Mouse (Mus musculus): ENCODE measurements around the gene Fam181a.

Gene Fam181a

DNA sequence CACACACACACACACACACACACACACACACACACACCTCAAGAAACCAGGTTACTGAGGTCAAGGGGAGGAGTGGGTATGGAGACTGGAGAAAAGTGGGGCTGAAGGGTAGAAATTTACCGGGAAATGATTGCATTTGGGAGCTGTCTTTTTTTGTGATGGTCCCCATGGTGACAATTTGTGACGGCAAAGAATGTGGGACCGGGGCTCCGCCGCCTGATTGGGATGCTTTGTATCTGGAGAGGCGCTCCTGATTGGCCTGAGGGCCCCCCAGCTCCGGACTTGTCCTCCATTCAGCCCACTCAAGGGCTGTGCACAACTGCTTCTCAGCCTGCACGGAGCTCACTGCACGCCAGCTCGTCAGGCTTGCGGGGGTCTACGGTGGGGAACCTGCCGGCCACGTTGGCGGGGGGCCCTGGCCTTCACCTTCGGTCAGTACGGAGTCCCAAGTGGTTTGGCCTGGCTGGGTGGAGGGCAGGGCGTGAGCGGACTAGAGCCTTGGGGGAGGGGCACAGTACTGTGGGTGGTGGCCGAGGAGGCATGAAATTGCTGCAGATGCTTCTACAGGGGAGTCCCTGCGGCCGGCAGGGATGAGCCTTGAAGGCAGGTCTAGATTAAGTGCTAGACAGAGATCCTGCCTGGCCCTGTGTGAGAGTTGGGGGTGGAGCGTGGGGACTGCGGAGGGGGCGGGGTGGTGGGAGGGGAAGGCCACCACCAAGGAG is 4.0 kb downstream of the Fam181a start:
- CTCF ChIA-PET: no interaction called here

DNA sequence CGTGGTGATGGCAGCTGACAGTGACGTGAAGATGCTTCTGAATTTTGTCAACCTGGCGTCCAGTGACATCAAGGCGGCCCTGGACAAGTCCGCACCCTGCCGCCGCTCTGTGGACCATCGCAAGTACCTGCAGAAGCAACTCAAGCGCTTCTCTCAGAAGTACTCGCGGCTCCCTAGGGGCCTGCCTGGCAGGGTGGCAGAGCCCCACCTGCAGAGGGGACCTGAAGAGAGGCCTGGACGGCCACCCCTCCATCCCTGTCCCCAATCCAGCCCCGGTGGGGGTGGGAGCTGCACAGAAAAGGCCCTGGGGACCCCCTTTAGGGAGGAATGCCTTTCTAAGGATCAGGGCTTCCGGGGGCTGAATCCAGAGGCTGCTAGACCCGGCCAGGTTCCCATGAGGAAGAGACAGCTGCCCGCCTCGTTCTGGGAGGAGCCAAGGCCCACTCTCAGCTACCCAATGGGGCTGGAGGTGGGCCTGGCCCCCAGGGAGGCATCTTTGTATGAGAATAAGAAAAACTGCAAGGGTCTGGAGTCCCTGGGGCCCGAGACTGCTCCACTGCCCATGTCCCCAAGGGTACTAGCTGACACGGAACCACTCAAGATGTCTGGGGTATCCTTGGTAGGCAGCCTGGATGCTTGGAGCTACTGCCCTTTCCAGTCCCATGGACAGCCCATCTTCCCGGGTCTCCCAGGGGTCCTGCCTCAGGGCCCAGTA is 5.2 kb downstream of the Fam181a start:
- CTCF ChIA-PET: no interaction called here

DNA sequence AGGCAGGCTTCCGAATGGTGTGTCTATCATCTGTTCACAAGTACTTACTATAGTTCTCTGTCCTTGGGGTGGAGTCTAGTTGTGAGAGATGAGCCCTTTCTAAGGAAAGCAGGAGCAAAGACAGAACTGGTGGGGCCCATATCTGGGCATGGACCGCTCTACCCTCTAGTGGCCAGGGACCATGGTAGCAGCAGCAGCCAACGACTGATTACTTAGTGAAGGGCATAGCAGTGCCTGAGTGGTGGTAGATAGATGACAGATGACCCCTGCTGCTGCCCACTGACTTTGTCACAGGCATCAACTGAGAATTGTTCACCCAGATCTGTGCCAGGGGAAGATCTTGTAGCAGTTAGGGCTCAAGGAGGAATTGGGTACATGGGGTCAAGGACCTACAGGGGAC is 12.0 kb downstream of the Fam181a start:
- CTCF ChIA-PET: interaction anchor here (0.8 to 1.2 kb wide), 2 partner anchors 16 to 45 kb away, joined by 3 read pairs; no protein-coding TSS in a partner anchor

DNA sequence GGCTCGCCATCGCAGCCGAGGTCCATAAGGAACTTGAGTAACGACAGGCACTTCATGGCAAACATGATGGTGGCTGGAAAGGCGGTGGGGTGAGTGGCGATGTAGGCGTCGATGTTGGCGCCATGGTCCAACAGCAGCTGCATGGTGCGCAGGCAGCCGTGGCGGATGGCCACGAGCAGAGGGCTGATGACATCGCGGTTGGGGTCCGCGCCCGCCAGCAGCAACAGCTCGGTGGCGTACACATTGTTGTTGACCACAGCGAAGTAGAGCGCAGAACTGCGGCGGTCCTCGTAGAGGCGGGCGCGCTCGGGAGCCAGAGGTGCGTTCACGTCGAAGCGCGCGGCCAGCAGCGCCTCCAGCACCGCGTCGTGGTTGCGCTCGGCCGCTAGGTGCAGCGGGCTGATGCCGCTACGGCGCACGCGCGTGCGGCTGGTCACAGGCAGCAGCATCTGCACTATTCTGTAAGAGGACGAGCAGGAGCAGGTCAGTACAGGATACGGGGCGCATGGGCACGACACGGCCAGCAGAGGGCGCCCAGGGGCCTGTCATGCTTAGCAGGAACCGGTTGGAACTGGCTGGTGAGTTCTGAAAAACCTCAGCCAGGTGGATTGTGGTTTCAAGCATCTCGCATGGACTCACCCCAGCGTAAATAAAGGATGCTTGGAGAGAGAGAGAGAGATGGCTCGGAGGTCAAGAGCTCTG is 14.5 kb downstream of the Fam181a start:
- CTCF ChIA-PET: interaction anchor here (1.0 kb wide), 1 partner anchor 23 kb away, joined by 6 read pairs; no protein-coding TSS in a partner anchor

DNA sequence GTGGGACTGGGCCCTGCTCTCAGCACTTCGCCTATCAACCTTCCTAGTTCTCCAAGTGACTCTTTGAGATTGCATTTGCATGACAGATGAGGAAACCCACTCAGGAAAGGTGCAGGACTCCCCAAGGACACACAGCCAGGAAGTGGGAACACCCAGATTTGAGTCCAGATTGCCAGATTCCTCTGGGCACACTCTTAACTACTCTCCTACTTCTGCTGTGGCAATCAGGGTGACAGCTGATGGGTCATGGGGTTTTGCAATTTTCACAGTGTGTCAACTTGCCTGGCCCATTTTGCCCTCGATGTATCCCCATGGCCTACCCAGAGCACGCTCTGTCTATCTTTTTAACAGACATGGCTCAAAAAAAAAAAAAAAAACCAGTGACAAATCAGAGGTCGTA is 15.8 kb downstream of the Fam181a start:
- CTCF ChIA-PET: interaction anchor here (0.5 to 1.0 kb wide), 3 partner anchors 17 to 1011 kb away, joined by 3 to 4 read pairs (median 3); no protein-coding TSS in a partner anchor

DNA sequence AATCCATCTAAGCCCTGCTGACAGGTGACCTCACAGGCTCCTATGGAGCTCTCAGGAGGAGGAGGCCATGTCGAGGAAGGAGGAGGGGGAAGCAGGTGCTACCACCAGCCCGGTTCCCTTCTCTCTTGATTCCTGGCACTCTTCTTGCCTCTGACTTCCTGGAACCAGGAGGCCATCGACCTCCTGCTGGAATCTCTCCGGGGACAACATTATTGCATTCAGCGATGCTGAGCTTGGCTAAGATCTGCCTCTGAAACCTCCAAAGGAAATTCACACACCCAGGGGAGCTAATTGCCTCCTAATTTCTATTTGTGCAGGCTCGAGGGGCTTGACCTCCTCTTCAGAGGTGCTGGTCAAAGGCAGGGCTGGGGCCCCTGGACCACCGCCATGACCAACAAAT is 16.3 kb downstream of the Fam181a start:
- CTCF ChIA-PET: interaction anchor here (0.9 to 1.0 kb wide), 2 partner anchors 17 to 21 kb away, joined by 3 to 4 read pairs; no protein-coding TSS in a partner anchor

DNA sequence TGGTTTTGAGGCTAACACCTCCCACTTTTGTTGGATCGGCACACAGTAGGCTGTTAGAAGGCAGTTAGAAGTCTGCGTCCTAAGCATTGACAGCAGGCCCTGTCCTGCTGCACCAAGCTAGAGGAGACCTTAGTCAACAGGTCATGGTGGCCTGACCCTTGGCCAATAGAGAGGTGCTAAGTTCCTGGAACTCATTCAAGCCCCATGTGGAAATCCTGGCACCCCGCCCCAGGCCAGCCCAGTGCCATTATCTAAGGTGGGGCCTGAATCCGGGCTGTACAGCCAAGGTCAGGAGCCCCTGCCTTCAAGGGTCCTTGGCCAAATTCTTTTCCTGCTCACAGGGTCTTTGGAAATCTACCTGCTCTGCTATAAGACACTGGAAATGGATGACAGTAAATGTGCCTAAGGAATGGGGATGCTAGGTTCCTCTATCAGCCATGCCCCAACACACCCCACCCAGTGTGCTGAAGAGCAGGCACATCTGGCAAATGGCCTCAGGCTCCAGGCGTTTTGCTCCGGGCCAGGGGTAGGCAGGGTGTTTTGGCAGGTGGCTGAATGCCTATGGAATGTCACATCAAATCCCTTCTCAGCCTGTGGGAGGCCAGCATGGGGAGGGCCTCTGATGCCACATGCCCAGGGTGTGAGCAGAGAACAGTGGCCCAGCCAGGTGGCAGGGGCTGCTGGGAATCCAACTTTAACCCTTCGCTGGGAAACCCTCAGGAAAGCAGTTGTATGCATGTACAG is 17.8 kb downstream of the Fam181a start:
- CTCF ChIA-PET: no interaction called here

DNA sequence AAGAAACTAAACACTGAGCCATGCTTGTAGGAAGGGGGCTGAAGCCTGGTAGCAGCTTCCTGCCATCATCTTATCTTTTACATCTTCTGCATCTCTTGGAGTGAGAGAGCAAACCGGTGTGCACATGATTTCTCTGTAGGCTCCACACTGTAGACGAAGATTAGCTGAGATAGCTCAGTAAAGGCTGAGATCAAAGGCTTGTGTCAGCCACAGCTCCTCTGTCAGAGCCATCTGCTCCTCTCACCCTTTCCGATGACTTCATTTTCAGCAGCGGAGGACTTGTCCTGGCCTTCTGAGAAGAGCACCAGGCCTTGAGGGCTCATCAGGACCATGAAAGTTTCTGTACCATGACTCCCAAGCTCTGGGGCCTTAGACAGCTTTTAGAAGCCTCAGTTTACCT is 20.7 kb downstream of the Fam181a start:
- CTCF ChIA-PET: interaction anchor here (1.1 kb wide), 1 partner anchor 20 kb away, joined by 3 read pairs; no protein-coding TSS in a partner anchor

DNA sequence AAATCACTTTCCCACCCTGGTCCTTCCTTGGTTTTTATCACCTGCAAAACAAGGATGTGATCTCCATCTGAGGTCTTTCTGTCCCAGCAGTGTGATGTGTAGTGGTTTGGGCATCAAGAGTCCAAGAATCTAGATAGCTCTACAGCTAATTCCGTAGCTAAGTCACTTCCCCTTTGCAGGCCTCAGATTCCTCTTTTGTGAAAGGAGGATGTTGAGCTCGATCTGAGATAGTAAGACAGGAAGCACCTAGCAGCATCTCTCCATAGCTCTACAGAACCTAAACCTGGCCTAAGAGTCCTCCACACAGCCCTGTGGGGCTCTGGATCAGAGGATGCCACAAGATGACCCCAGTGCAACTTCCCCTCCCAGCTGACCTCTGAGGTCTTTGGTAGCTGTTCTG is 22.1 kb downstream of the Fam181a start:
- CTCF ChIA-PET: no interaction called here

DNA sequence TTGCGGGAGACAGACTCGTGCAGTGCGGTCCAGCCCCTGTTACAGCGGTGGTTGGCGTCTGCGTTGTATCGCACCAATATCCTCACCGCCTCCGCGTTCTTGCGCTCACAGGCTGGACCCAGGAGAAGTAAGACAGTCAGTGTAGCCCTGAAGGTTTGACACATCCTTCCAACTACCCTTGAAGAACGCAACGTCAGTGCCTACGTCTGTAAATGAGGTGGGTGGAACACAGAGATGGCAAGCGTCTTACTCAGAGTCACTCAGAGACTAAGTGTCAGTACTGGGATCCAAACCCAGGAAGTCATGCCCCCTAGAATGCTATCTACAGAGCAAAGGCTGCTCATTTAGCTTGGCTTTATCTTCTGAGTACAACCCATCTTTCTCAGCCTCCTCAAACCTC is 22.7 kb downstream of the Fam181a start:
- CTCF ChIA-PET: interaction anchor here (0.6 to 1.1 kb wide), 2 partner anchors 11 to 1275 kb away, joined by 3 to 4 read pairs; no protein-coding TSS in a partner anchor

DNA sequence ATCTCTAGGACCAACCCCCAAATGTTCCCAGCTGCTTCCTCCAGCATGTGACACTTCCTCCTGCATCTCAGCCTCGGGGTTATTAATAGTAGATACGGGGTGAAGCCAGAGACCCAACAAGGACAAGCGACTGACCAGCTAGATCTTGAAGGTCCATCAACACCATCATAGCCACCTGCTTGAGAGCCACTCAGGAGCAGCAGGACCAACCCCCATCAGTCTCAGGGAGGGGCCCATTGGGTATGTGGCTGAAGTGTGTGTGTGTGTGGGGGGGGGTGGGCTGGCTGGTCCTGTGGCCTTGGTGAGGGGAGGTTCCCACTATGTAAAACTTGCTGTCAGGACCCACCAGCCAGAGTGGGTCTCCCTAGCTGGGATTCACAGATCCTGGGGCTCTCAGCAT is 26.0 kb downstream of the Fam181a start:
- CTCF ChIA-PET: interaction anchor here (1.4 kb wide), 1 partner anchor 13 kb away, joined by 3 read pairs; no protein-coding TSS in a partner anchor

DNA sequence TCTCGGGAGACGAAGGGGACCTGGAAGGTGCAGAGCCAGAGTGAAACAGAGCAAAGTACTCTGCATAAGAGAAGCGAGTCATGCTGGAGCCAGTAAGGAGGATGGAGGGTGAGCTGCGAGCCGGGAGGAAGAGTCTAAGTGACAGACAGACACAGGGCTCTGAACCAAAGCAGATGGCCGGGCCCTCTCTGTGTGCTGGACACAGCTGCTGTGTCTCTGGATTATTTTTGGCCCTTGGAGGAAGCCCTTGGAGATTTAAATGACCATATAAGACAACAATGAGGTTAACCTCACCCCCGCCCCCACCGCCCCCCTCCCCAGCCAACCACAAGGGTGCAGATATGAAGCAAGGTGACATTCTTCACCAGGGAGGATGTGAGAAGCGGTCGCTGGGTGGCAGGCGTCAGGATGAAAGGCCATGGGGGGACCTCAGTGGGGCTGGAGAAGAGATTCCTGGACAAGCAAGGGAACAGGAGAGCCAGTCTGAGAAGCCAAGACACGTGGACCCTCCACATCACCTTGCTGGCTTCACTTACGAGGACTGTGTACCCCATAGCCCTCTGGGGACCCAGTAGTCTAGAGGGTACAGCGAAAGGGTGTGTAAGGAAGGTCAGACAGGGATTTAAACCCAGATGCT is 27.5 kb downstream of the Fam181a start:
- CTCF ChIA-PET: interaction anchor here (1.8 kb wide), 1 partner anchor 14 kb away, joined by 4 read pairs; no protein-coding TSS in a partner anchor

DNA sequence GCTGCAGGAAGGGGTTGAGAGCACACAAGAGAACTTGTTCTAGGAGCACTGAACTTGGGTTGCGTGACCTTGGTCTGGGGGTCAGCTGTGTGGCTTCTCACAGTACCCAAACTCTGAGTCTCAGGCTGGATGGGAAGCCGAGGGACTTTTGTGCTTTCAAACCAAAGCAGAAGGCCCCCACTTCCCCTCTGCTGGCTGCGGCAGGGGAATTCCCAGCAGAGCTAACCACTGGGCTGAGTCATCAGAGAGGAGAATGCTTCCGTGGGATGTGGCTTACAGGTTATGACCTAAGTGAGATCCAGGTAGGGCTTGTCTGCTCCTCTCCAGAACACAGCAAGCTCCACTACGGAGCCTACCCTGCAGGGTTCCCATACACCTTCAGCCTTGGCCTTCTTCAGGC is 30.4 kb downstream of the Fam181a start:
- CTCF ChIA-PET: no interaction called here

DNA sequence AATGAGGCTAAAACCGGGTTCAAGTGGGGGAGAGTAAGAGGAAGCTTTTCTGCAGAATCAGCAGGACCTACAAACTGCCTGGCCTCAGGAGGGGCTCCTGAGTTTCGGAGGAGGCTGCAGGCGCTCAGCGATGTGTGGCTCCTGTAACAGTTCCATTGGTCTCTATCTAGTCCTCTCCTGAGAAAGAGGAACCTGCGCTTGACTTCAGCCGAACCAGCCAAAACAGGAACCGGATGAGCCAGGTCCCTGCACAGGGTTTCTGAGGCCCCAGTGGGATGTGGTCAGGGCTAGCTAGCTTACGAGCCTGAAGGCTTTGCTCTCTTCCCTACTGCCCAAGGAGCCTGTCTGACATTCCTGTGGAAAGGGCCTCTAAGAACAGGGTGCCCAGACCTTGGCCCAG is 32.7 kb downstream of the Fam181a start:
- CTCF ChIA-PET: interaction anchor here (1.0 kb wide), 1 partner anchor 17 kb away, joined by 3 read pairs; no protein-coding TSS in a partner anchor

DNA sequence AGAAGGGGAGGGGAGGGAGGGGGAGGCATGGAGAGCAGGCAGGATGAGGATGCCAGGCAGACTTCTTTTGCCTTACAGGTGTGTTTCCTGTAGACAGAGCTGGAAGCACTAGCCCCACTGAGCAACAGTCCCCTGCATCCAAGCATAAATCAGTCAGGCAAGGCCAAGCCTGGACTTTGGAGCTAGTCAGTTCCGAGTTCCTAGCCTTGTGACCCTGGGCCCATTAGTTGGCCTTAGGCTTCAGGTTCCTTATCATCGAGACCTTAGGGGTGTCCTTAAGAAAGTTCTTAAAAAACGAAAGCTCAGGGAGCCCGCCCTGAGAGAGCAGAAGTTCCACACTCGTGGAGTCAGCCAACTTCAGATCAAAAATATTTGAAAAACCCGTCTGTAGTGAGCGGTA is 34.2 kb downstream of the Fam181a start:
- CTCF ChIA-PET: interaction anchor here (0.9 to 1.2 kb wide), 2 partner anchors 11 to 202 kb away, joined by 4 read pairs; no protein-coding TSS in a partner anchor

DNA sequence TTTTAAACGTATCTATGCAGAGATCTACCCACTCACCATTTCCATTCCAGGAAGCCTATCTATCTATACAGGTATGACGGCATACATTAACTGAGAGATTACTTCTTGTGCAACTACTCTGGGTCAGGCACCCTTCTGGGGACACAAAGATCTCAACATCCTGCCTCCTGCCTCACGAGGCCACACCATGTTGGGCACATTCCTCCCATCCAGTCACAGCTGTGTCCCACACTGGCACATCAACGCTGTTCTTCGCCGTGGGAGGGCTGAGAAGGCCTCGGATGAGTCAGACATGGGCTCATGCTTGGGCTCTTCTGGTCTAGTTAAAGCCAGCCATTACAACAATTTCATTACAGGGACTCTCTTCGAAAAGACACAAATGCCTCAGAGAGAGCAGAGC is 36.2 kb downstream of the Fam181a start:
- CTCF ChIA-PET: interaction anchor here (0.6 to 0.9 kb wide), 2 partner anchors 16 to 23 kb away, joined by 3 read pairs; no protein-coding TSS in a partner anchor

DNA sequence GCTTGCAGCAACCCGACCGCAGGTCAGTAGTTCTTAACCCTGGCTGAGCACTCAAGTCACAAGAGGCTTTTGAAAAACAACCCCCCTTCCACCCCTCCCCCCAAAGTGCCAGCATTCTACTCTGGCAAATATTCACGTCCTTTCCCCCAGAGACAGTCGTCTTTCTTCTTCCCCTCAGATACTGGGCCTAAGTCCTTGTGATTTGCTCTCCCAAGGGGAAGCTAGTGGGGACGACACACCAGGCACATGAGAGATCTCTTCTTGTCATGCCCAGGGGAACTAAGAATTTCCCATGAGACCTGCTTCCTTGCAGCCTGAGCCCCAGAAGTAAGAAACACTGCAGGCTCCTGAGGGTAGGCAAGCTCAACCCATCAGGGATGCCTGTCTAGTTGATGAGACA is 36.6 kb downstream of the Fam181a start:
- CTCF ChIA-PET: interaction anchor here (0.6 to 1.8 kb wide), 3 partner anchors 17 to 22 kb away, joined by 3 to 6 read pairs (median 3); no protein-coding TSS in a partner anchor

DNA sequence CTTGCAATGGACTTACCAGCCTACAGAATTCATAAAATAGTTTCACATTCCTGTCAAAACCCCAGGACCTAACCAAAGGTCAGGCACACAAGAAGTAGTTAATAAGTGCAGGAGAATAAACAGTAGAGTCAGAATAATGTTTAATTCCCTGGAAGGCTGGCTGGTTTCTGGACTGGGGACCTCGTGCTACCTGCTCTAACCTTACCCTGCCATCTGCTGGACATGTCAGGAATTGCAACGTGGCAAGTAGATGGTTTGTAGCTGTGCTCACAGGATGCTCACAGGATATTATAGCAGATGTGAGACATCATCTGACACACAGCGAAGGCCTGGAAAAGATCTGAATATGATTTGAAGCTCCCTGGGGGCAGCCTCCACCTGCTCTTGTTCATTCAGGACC is 37.7 kb downstream of the Fam181a start:
- CTCF ChIA-PET: interaction anchor here (1.2 to 1.8 kb wide), 2 partner anchors 22 to 23 kb away, joined by 4 to 6 read pairs; no protein-coding TSS in a partner anchor

DNA sequence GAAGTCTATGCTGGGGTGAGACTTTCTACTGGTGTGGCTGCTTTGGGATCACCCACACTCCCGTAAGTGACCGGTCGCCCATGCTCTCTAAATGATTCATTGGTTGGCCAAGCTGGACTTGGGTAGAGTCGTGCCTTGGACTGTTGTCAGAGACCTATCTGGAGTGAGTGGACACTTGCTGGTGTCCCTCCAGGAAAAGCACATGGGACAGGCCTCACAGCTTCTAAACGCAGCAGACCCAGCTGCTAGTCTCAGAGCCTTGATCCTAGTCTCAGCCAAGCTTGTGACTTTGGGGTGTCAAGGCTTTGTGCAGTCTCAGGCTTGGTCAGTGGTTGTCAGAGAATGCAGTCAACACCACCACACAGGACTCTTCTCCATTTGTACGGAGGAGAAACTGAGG is 42.0 kb downstream of the Fam181a start:
- CTCF ChIA-PET: interaction anchor here (1.4 kb wide), 1 partner anchor 14 kb away, joined by 4 read pairs; no protein-coding TSS in a partner anchor

DNA sequence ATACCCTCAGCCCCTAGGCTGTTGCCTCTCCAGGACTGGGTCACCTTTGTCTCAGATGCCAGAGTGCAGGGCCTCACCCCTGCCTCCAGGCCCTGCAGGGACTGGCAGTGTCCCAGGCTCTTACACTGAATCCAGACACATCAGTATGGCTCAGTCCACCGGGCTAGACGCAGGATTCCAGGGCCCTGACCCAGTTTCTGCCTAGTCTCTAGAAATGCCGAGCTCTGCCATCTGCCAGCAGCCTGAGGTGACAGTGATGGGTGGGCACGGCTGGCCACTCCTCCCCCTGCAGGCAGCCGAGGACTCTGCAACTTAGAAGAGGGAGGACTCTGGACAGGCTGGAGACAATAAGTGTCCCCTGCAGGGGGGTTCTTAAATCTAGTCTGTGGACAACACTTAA is 42.8 kb downstream of the Fam181a start:
- CTCF ChIA-PET: no interaction called here
